Mouse (Mus musculus): Measurements from ENCODE around the gene Crb1. TPM values are rescaled to one million over a fixed set of nuclear protein-coding genes. Genes with fewer than 3 reads are reported as not detected.

The Crb1 gene
- total and polyA plus RNA-seq, 3 experiments, result 0.10 to 0.25 (median 0.12) TPM

GRCm38 (mm10) chr1:139252041-139252440, 124.9 kb downstream of the Crb1 start:
- TF ChIP-seq MAZ (IDR thresholded peaks at IDR 0.05; ENCODE audit: low read depth, low read length), result no peak
- TF ChIP-seq POLR2AphosphoS2 (IDR thresholded peaks at IDR 0.05; ENCODE audit: low read depth, low read length), result no peak
- TF ChIP-seq ETS1 (conservative IDR thresholded peaks at IDR 0.05; ENCODE audit: low read depth, low read length), result no peak
- TF ChIP-seq MEF2A (IDR thresholded peaks at IDR 0.05; ENCODE audit: borderline replicate concordance, low read depth, low read length), result no peak
- TF ChIP-seq MAX (IDR thresholded peaks at IDR 0.05; ENCODE audit: low read length), result no peak
- TF ChIP-seq GABPA (IDR thresholded peaks at IDR 0.05; ENCODE audit: insufficient replicate concordance, low read depth, low read length), result no peak
- no peak for TF ChIP-seq BHLHE40 (IDR thresholded peaks at IDR 0.05; ENCODE audit: low read depth, low read length)
- no peak for TF ChIP-seq ZMIZ1 (IDR thresholded peaks at IDR 0.05; ENCODE audit: low read depth, low read length)
- no peak for TF ChIP-seq ZC3H11A (IDR thresholded peaks at IDR 0.05; ENCODE audit: low read depth, low read length)
- TF ChIP-seq IRF4 (IDR thresholded peaks at IDR 0.05; ENCODE audit: low read depth, low read length), result no peak
- Histone ChIP-seq H3K9ac (ENCODE audit: insufficient read depth, low read depth) (no peak overlapping the region), H3K4me3 (replicated peaks in 1 of 3; ENCODE audit: low read depth in 2 of 3, low read length in 2 of 3, poor library complexity in 1 of 3) (no peak overlapping the region), H3K36me3 (replicated peaks in 1 of 2; ENCODE audit: control insufficient read depth in 1 of 2, insufficient read depth in 1 of 2, low read length in 1 of 2) (no peaks in the 10 kb centered on the region), H3K27me3 (replicated peaks) (no peaks in the 10 kb centered on the region), H3K4me2 (ENCODE audit: insufficient read depth, low read depth, poor library complexity, severe bottlenecking) (no peak overlapping the region), H3K27ac (ENCODE audit: insufficient read depth, low read depth) (no peak overlapping the region), H3K79me2 (replicated peaks; ENCODE audit: control insufficient read depth, extremely low read depth, insufficient read depth, poor library complexity, severe bottlenecking) (no peaks in the 10 kb centered on the region), H3K9me3 (replicated peaks; ENCODE audit: low read length) (peaks cover 2% of the 10 kb centered on the region), H3K4me1 (ENCODE audit: control insufficient read depth in 1 of 2, insufficient read depth in 2 of 2) (no peaks in the 10 kb centered on the region)
- in situ Hi-C loops (cut with MboI; ENCODE audit: low pct_ligation_motif_present, low pct_unique_long_range_greater_than_20kb, low sequenced_read_pairs) (no loop called here), dilution Hi-C loops (cut with MboI; ENCODE audit: extremely low pct_ligation_motif_present, extremely low pct_unique_long_range_greater_than_20kb, low sequenced_read_pairs) (no loop called here)
- no peak for DNase-seq (ENCODE audit: extremely low read depth)

- H3K4me1 ChIP-seq (ENCODE audit: control insufficient read depth in 1 of 2, insufficient read depth in 2 of 2), result no peaks in the 10 kb centered on the region
- H3K4me2 ChIP-seq (ENCODE audit: insufficient read depth, low read depth, poor library complexity, severe bottlenecking), result no peak overlapping the region
- no peaks in the 10 kb centered on the region for H3K27me3 ChIP-seq (replicated peaks)
- dilution Hi-C loops (cut with MboI; ENCODE audit: extremely low pct_ligation_motif_present, extremely low pct_unique_long_range_greater_than_20kb, low sequenced_read_pairs) (no loop called here), in situ Hi-C loops (cut with MboI; ENCODE audit: low pct_ligation_motif_present, low pct_unique_long_range_greater_than_20kb, low sequenced_read_pairs) (no loop called here)
- H3K79me2 ChIP-seq (replicated peaks; ENCODE audit: control insufficient read depth, extremely low read depth, insufficient read depth, poor library complexity, severe bottlenecking), result no peaks in the 10 kb centered on the region
- H3K4me3 ChIP-seq (replicated peaks in 1 of 3; ENCODE audit: low read depth in 2 of 3, low read length in 2 of 3, poor library complexity in 1 of 3), result no peak overlapping the region
- no peak overlapping the region for H3K27ac ChIP-seq (ENCODE audit: insufficient read depth, low read depth)
- no peak overlapping the region for H3K9ac ChIP-seq (ENCODE audit: insufficient read depth, low read depth)
- DNase-seq (ENCODE audit: extremely low read depth), result no peak
- TF ChIP-seq TBP (conservative IDR thresholded peaks at IDR 0.05; ENCODE audit: low read depth, low read length) (no peak), TCF12 (IDR thresholded peaks at IDR 0.05; ENCODE audit: low read depth, low read length) (no peak), SIN3A (IDR thresholded peaks at IDR 0.05; ENCODE audit: low read length) (no peak), UBTF (IDR thresholded peaks at IDR 0.05; ENCODE audit: low read depth, low read length) (no peak), ELF1 (IDR thresholded peaks at IDR 0.05; ENCODE audit: low read depth, low read length) (no peak), MEF2A (IDR thresholded peaks at IDR 0.05; ENCODE audit: borderline replicate concordance, low read depth, low read length) (no peak), RAD21 (IDR thresholded peaks at IDR 0.05; ENCODE audit: low read depth, low read length) (no peak), BHLHE40 (IDR thresholded peaks at IDR 0.05; ENCODE audit: low read depth, low read length) (no peak), POLR2AphosphoS2 (IDR thresholded peaks at IDR 0.05; ENCODE audit: low read depth, low read length) (no peak)
- H3K36me3 ChIP-seq (replicated peaks in 1 of 2; ENCODE audit: control insufficient read depth in 1 of 2, insufficient read depth in 1 of 2, low read length in 1 of 2), result no peaks in the 10 kb centered on the region
- H3K9me3 ChIP-seq (replicated peaks; ENCODE audit: low read length), result peaks cover 2% of the 10 kb centered on the region
These were observed 127.7 kb downstream of the Crb1 start for GRCm38 (mm10) chr1:139249159-139249558.

Measured in CH12.LX (cell line).